Mouse (Mus musculus) olfactory bulb, adult 2 months (tissue): ENCODE measurements at regions not wholly inside any gene's neighbourhood (a gene's known extent, or its start where the extent isn't known, plus 50 kb on each side); places are given as distances from the start of the nearest gene placed in this dataset.

Experiments used
- CTCF ChIP-seq: fragments of 200-500 bp; IDR thresholded peaks from 2 replicates; pipeline ENCODE4 v1.5.1; 2012; ENCODE audit warnings: low read depth, mild to moderate bottlenecking, low read length, moderate library complexity; ENCODE audit not compliant: insufficient read depth
- POLR2A ChIP-seq: fragments of 200-500 bp; IDR thresholded peaks from 2 replicates; pipeline ENCODE4 v1.6.1; 2012; ENCODE audit warnings: mild to moderate bottlenecking, low read depth, low read length, moderate library complexity; ENCODE audit not compliant: insufficient read depth

DNA sequence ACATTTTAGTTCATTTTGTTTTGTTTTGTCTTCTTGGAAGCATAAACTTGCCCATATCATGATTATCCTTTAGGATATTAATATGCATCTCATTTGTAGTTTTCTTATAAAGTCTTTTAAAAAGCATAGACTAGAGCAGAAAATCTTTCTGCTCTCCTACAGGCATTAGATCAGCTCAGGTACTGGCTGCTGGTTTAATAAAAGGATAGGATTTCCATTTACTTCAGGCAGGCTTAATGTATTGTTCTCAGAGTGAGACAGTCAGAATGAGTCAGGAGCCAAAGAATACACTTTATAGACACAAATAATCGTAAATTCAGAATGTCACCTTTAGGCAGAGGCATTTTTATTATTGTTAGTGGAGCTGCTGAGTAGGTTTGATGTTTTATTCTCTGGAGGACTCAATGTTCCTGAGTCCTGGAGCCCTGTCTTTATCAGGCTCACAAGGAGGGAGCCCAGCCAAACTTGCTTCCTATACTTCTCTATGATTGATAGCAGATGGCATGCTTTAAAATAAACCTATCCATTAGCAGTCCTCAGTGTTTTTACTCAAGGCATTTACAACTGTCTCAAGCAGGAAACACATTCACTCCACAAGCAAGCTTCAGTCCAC lies 469.5 kb upstream of the Zeb2 start:
- TF ChIP-seq CTCF (no peak), POLR2A (no peak)
